Mouse (Mus musculus) liver, postnatal 0 days (tissue): ENCODE results near the gene Kcnc3. TPM values are rescaled to one million over a fixed set of nuclear protein-coding genes. Genes with fewer than 3 reads are reported as not detected.
A peak's percentile ranks its signal among the peaks of the same experiment; 100 is the strongest.

Experiments
- ATAC-seq: fragments of 200-750 bp; cut with Nextera tagmentation; 2 replicates; pipeline ENCODE4 v1.8.0; 2017; ENCODE audit warnings: mild to moderate bottlenecking, moderate library complexity
- DNase-seq: peaks from one replicate; pipeline ENCODE4 v3.0.0-alpha.2; 2016
- H3K27ac ChIP-seq: fragments of 300-500 bp; sonication (generic); 2 replicates; pipeline ENCODE4 v1.5.1; 2014; ENCODE audit warnings: antibody characterized with exemption, moderate library complexity, mild to moderate bottlenecking, low read depth
- H3K27me3 ChIP-seq: fragments of 300-500 bp; sonication (generic); 2 replicates; pipeline ENCODE4 v1.6.1; 2014; ENCODE audit warnings: low read length, control low read depth, mixed read lengths; ENCODE audit not compliant: insufficient read depth
- H3K36me3 ChIP-seq: fragments of 300-500 bp; sonication (generic); replicated peaks from 2 replicates; pipeline ENCODE4 v1.6.1; 2014; ENCODE audit warnings: mild to moderate bottlenecking, control low read depth, low read length, moderate library complexity, mixed read lengths; ENCODE audit not compliant: insufficient read depth
- H3K4me1 ChIP-seq: fragments of 300-500 bp; sonication (generic); 2 replicates; pipeline ENCODE4 v1.6.1; 2014; ENCODE audit warnings: antibody characterized with exemption, mild to moderate bottlenecking, control low read depth; ENCODE audit not compliant: insufficient read depth
- H3K4me2 ChIP-seq: fragments of 300-500 bp; sonication (generic); 2 replicates; pipeline ENCODE4 v1.6.1; 2014; ENCODE audit warnings: low read depth, mild to moderate bottlenecking, low read length, moderate library complexity, mixed read lengths
- H3K4me3 ChIP-seq: fragments of 300-500 bp; sonication (generic); 2 replicates; pipeline ENCODE4 v1.5.1; 2014; ENCODE audit warnings: low read depth, low read length
- H3K9ac ChIP-seq: fragments of 300-500 bp; sonication (generic); replicated peaks from 2 replicates; pipeline ENCODE4 v1.6.1; 2014; ENCODE audit warnings: mild to moderate bottlenecking, moderate library complexity
- H3K9me3 ChIP-seq: fragments of 300-500 bp; sonication (generic); 2 replicates; pipeline ENCODE4 v1.6.1; 2016; ENCODE audit warnings: mild to moderate bottlenecking, control low read depth, low read length, mixed read lengths
- CTCF ChIP-seq: sonication (generic); IDR thresholded peaks from 2 replicates; pipeline ENCODE4 v1.5.1; 2016; ENCODE audit warnings: antibody characterized with exemption, low read depth
- EP300 ChIP-seq: IDR thresholded peaks from 2 replicates; pipeline ENCODE4 v1.6.1; 2016; ENCODE audit warnings: antibody characterized with exemption, low read depth, mild to moderate bottlenecking
- WGBS: fragments of 180-500 bp; shearing (Covaris S2); extraction: QIAGEN DNeasy Blood & Tissue Kit; methylation state at CpG from one replicate; pipeline ENCODE4 v1.1.7; 2014; ENCODE audit not compliant: insufficient replicate concordance; 5-methylcytosine and 5-hydroxymethylcytosine counted together
- polyA plus RNA-seq: library from polyadenylated mRNA; unstranded; fragments of >200 nt; fragmentation: Nextera tagmentation; extraction: Ambion mirVana; gene quantifications from 2 replicates; pipeline ENCODE4 v1.2.1, GENCODE M21; 2015

Gene Kcnc3
- polyA plus RNA-seq, 1 experiment from 2014 or later = 0.20 TPM

- Histone ChIP-seq H3K27me3 (peaks cover 82% of the 10 kb centered on the region), H3K4me2 (peak overlapping the region; percentile 93; the same call in 1 of the 2 replicates), H3K36me3 (no peaks in the 10 kb centered on the region), H3K27ac (no peak overlapping the region), H3K9ac (no peak overlapping the region), H3K4me1 (peaks cover 32% of the 10 kb centered on the region), H3K4me3 (0 out of 2 replicates have a peak overlapping the region, but pooled peaks have one; percentile 49), H3K9me3 (no peaks in the 10 kb centered on the region)
- TF ChIP-seq CTCF = no peak
- TF ChIP-seq EP300 = no peak
- WGBS = 9% methylated on average over 13 of the region's 13 CpGs
- ATAC-seq (no peak), DNase-seq (no peak)
These were observed 518 bp upstream of the Kcnc3 start for GRCm38 (mm10) chr7:44589946-44590345.

GRCm38 (mm10) chr7:44591348-44592116 lies 1.1 kb downstream of the Kcnc3 start:
- H3K9me3 ChIP-seq = no peaks in the 10 kb centered on the region
- H3K4me3 ChIP-seq = peak overlapping the region; percentile 49
- peak overlapping the region; percentile 11; the same call in 1 of the 2 replicates for H3K9ac ChIP-seq
- no peak for TF ChIP-seq EP300
- no peak for TF ChIP-seq CTCF
- 4% methylated on average over 51 of the region's 60 CpGs for WGBS
- peaks cover 72% of the 10 kb centered on the region for H3K27me3 ChIP-seq
- peak overlapping the region; percentile 93 for H3K4me2 ChIP-seq
- peaks cover 32% of the 10 kb centered on the region for H3K4me1 ChIP-seq
- H3K36me3 ChIP-seq = no peaks in the 10 kb centered on the region
- no peak overlapping the region for H3K27ac ChIP-seq
- DNase-seq = no peak
- no peak for ATAC-seq

- no peak for TF ChIP-seq EP300
- peaks cover 28% of the 10 kb centered on the region for H3K4me1 ChIP-seq
- ATAC-seq (no peak), DNase-seq (no peak)
- no peak overlapping the region for H3K4me3 ChIP-seq
- no peaks in the 10 kb centered on the region for H3K9me3 ChIP-seq
- H3K36me3 ChIP-seq = no peaks in the 10 kb centered on the region
- no peak overlapping the region for H3K9ac ChIP-seq
- 3% methylated on average over 15 of the region's 15 CpGs for WGBS
- H3K27me3 ChIP-seq = peaks cover 57% of the 10 kb centered on the region
- no peak overlapping the region for H3K27ac ChIP-seq
- H3K4me2 ChIP-seq = no peak overlapping the region
These were observed 2.6 kb downstream of the Kcnc3 start for GRCm38 (mm10) chr7:44593051-44593450.

- DNase-seq (peak; percentile 84), ATAC-seq (peak; percentile 35)
- Histone ChIP-seq H3K4me3 (no peak overlapping the region), H3K9me3 (no peaks in the 10 kb centered on the region), H3K9ac (no peak overlapping the region), H3K4me2 (no peak overlapping the region), H3K36me3 (no peaks in the 10 kb centered on the region), H3K27ac (no peak overlapping the region), H3K4me1 (peaks cover 25% of the 10 kb centered on the region), H3K27me3 (peaks cover 50% of the 10 kb centered on the region)
- under 1% methylated on average over 19 of the region's 22 CpGs for WGBS
- TF ChIP-seq CTCF (no peak; the same call in 1 of the 2 replicates), EP300 (no peak)
These were observed 3.3 kb downstream of the Kcnc3 start for GRCm38 (mm10) chr7:44593775-44594174.

- Histone ChIP-seq H3K27me3 (peaks cover 45% of the 10 kb centered on the region), H3K4me1 (peaks cover 20% of the 10 kb centered on the region), H3K27ac (no peak overlapping the region), H3K36me3 (no peaks in the 10 kb centered on the region), H3K4me2 (no peak overlapping the region), H3K4me3 (no peak overlapping the region), H3K9ac (no peak overlapping the region), H3K9me3 (no peaks in the 10 kb centered on the region)
- TF ChIP-seq CTCF (no peak), EP300 (no peak)
- no peak for DNase-seq
- WGBS = 70% methylated on average over 6 of the region's 6 CpGs
- no peak for ATAC-seq
These were observed 3.8 kb downstream of the Kcnc3 start for GRCm38 (mm10) chr7:44594291-44594690.

- no peaks in the 10 kb centered on the region for H3K36me3 ChIP-seq
- H3K4me1 ChIP-seq = peaks cover 18% of the 10 kb centered on the region
- no peak overlapping the region for H3K9ac ChIP-seq
- no peak overlapping the region for H3K4me2 ChIP-seq
- ATAC-seq (no peak), DNase-seq (no peak)
- H3K27ac ChIP-seq = no peak overlapping the region
- no peak overlapping the region for H3K4me3 ChIP-seq
- WGBS = 85% methylated on average over 20 of the region's 20 CpGs
- H3K9me3 ChIP-seq = no peaks in the 10 kb centered on the region
- no peak for TF ChIP-seq EP300
- TF ChIP-seq CTCF = no peak
- peaks cover 36% of the 10 kb centered on the region for H3K27me3 ChIP-seq
These were observed 4.7 kb downstream of the Kcnc3 start for GRCm38 (mm10) chr7:44595131-44595561.

- Histone ChIP-seq H3K4me3 (no peak overlapping the region), H3K9ac (no peak overlapping the region), H3K4me1 (peaks cover 11% of the 10 kb centered on the region), H3K27ac (no peak overlapping the region), H3K36me3 (no peaks in the 10 kb centered on the region), H3K27me3 (peaks cover 33% of the 10 kb centered on the region), H3K9me3 (no peaks in the 10 kb centered on the region), H3K4me2 (no peak overlapping the region)
- TF ChIP-seq EP300 (no peak), CTCF (no peak)
- 78% methylated on average over 6 of the region's 6 CpGs for WGBS
- ATAC-seq (no peak), DNase-seq (no peak)
These were observed 5.6 kb downstream of the Kcnc3 start for GRCm38 (mm10) chr7:44596051-44596450.
